Mouse (Mus musculus) heart, embryonic 16.5 days (tissue): Measurements from ENCODE around the gene Stmn3. TPM values are rescaled to one million over a fixed set of nuclear protein-coding genes. Genes with fewer than 3 reads are reported as not detected.

Experiments
- ATAC-seq: fragments of 200-750 bp; cut with Nextera tagmentation; replicated peaks from 2 replicates; pipeline ENCODE4 v1.8.0; 2017; ENCODE audit warnings: moderate number of reproducible peaks; ENCODE audit not compliant: insufficient read depth, low FRiP score; ENCODE audit errors: extremely low read depth
- H3K27ac ChIP-seq: fragments of 300-500 bp; sonication (generic); 2 replicates; pipeline ENCODE4 v1.5.1; 2014; ENCODE audit warnings: mild to moderate bottlenecking, low read length, control low read depth, moderate library complexity
- H3K27me3 ChIP-seq: fragments of 300-500 bp; sonication (generic); 2 replicates; pipeline ENCODE4 v1.6.1; 2014; ENCODE audit warnings: low read length, mixed read lengths; ENCODE audit not compliant: control insufficient read depth, insufficient read depth
- H3K36me3 ChIP-seq: fragments of 300-500 bp; sonication (generic); 2 replicates; pipeline ENCODE4 v1.6.1; 2014; ENCODE audit not compliant: control insufficient read depth, insufficient read depth
- H3K4me1 ChIP-seq: fragments of 300-500 bp; sonication (generic); 2 replicates; pipeline ENCODE4 v1.6.1; 2014; ENCODE audit warnings: low read length, mixed read lengths; ENCODE audit not compliant: control insufficient read depth, insufficient read depth
- H3K4me2 ChIP-seq: fragments of 300-500 bp; sonication (generic); 2 replicates; pipeline ENCODE4 v1.6.1; 2014; ENCODE audit warnings: low read depth, mild to moderate bottlenecking, control low read depth, low read length
- H3K4me3 ChIP-seq: fragments of 300-500 bp; sonication (generic); 2 replicates; pipeline ENCODE4 v1.5.1; 2014; ENCODE audit warnings: mild to moderate bottlenecking, control low read depth, low read length
- H3K9ac ChIP-seq: fragments of 300-500 bp; sonication (generic); 2 replicates; pipeline ENCODE4 v1.6.1; 2014; ENCODE audit warnings: low read length, control low read depth
- H3K9me3 ChIP-seq: fragments of 300-500 bp; sonication (generic); replicated peaks from 2 replicates; pipeline ENCODE4 v1.6.1; 2016; ENCODE audit warnings: low read length; ENCODE audit not compliant: control insufficient read depth
- WGBS: fragments of 180-500 bp; shearing (Covaris S2); extraction: QIAGEN DNeasy Blood & Tissue Kit; methylation state at CpG from one replicate; pipeline ENCODE4 v1.1.7; 2014; 5-methylcytosine and 5-hydroxymethylcytosine counted together
- polyA plus RNA-seq: library from polyadenylated mRNA; unstranded; fragments of >200 nt; fragmentation: Nextera tagmentation; extraction: Ambion mirVana; gene quantifications from 2 replicates; pipeline ENCODE4 v1.2.1, GENCODE M21; 2015

Gene Stmn3
- polyA plus RNA-seq = 1.4 and 1.9 TPM in 2 replicates

GRCm38 (mm10) chr2:181314080-181314810, at the start of gene Stmn3:
Gene Stmn3 (minus strand): TSS chr2:181314500.
- H3K36me3 ChIP-seq = no peaks in the 10 kb centered on the region
- H3K27me3 ChIP-seq = peaks cover 47% of the 10 kb centered on the region
- H3K9ac ChIP-seq = no peak within 1 kb of the TSS
- no peak within 1 kb of the TSS for H3K27ac ChIP-seq
- peak; percentile 77 for ATAC-seq
- 3% methylated on average over 23 of the region's 23 CpGs for WGBS
- H3K4me3 ChIP-seq = peak within 1 kb of the TSS; percentile 17
- no peaks in the 10 kb centered on the region for H3K9me3 ChIP-seq
- H3K4me2 ChIP-seq = peak within 1 kb of the TSS; percentile 44
- H3K4me1 ChIP-seq = 0 out of 2 replicates have a peak, but pooled peaks cover 6% of the 10 kb centered on the region

- Histone ChIP-seq H3K4me3 (peak overlapping the region; percentile 95), H3K9ac (peak overlapping the region; percentile 98), H3K27me3 (no peaks in the 10 kb centered on the region), H3K9me3 (no peaks in the 10 kb centered on the region), H3K27ac (no peak overlapping the region), H3K36me3 (peaks cover 31% of the 10 kb centered on the region), H3K4me1 (peaks cover 33% of the 10 kb centered on the region), H3K4me2 (peak overlapping the region; percentile 98)
- 89% methylated on average over 3 of the region's 3 CpGs for WGBS
- no peak for ATAC-seq
These were observed 49.6 kb upstream of the Stmn3 start for GRCm38 (mm10) chr2:181363946-181364345.

GRCm38 (mm10) chr2:181356780-181357179, 42.5 kb upstream of the Stmn3 start:
- no peaks in the 10 kb centered on the region for H3K27me3 ChIP-seq
- H3K27ac ChIP-seq = no peak overlapping the region
- ATAC-seq = no peak
- no peak overlapping the region for H3K4me3 ChIP-seq
- H3K4me1 ChIP-seq = no peaks in the 10 kb centered on the region
- 71% methylated on average over 3 of the region's 3 CpGs for WGBS
- no peak overlapping the region for H3K4me2 ChIP-seq
- H3K9me3 ChIP-seq = no peaks in the 10 kb centered on the region
- H3K36me3 ChIP-seq = peaks cover 45% of the 10 kb centered on the region
- H3K9ac ChIP-seq = no peak overlapping the region

GRCm38 (mm10) chr2:181342766-181343165, 28.5 kb upstream of the Stmn3 start:
- WGBS = 42% methylated on average over 6 of the region's 6 CpGs
- peaks cover 13% of the 10 kb centered on the region for H3K4me1 ChIP-seq
- no peak overlapping the region for H3K4me3 ChIP-seq
- peaks cover 30% of the 10 kb centered on the region for H3K36me3 ChIP-seq
- 0 out of 2 replicates have a peak overlapping the region, but pooled peaks have one; percentile 17 for H3K4me2 ChIP-seq
- no peaks in the 10 kb centered on the region for H3K27me3 ChIP-seq
- no peaks in the 10 kb centered on the region for H3K9me3 ChIP-seq
- H3K9ac ChIP-seq = no peak overlapping the region
- peak; percentile 89 for ATAC-seq
- peak overlapping the region; percentile 53 for H3K27ac ChIP-seq

GRCm38 (mm10) chr2:181340426-181340825, 26.1 kb upstream of the Stmn3 start:
- no peaks in the 10 kb centered on the region for H3K27me3 ChIP-seq
- no peak overlapping the region for H3K9ac ChIP-seq
- no peak overlapping the region for H3K4me2 ChIP-seq
- H3K4me3 ChIP-seq = no peak overlapping the region
- peaks cover 26% of the 10 kb centered on the region for H3K36me3 ChIP-seq
- WGBS = 88% methylated on average over 4 of the region's 4 CpGs
- H3K9me3 ChIP-seq = no peaks in the 10 kb centered on the region
- H3K4me1 ChIP-seq = peaks cover 13% of the 10 kb centered on the region
- no peak overlapping the region for H3K27ac ChIP-seq
- no peak for ATAC-seq

GRCm38 (mm10) chr2:181334023-181334422, 19.7 kb upstream of the Stmn3 start:
- H3K27me3 ChIP-seq = no peaks in the 10 kb centered on the region
- no peaks in the 10 kb centered on the region for H3K4me1 ChIP-seq
- no peak overlapping the region for H3K4me3 ChIP-seq
- H3K36me3 ChIP-seq = peaks cover 26% of the 10 kb centered on the region
- WGBS = 60% methylated on average over 3 of the region's 3 CpGs
- H3K9me3 ChIP-seq = no peaks in the 10 kb centered on the region
- H3K27ac ChIP-seq = no peak overlapping the region
- no peak overlapping the region for H3K9ac ChIP-seq
- no peak overlapping the region for H3K4me2 ChIP-seq
- ATAC-seq = 0 out of 2 replicates have a peak, but pooled peaks have one; percentile 52

- Histone ChIP-seq H3K27ac (no peak overlapping the region), H3K4me1 (no peaks in the 10 kb centered on the region), H3K9me3 (no peaks in the 10 kb centered on the region), H3K36me3 (peaks cover 23% of the 10 kb centered on the region), H3K9ac (no peak overlapping the region), H3K4me3 (no peak overlapping the region), H3K27me3 (no peaks in the 10 kb centered on the region), H3K4me2 (no peak overlapping the region)
- ATAC-seq = no peak
These were observed 18.2 kb upstream of the Stmn3 start for GRCm38 (mm10) chr2:181332542-181332941.

GRCm38 (mm10) chr2:181326098-181326497, 11.8 kb upstream of the Stmn3 start:
- Histone ChIP-seq H3K27me3 (no peaks in the 10 kb centered on the region), H3K4me1 (no peaks in the 10 kb centered on the region), H3K9ac (no peak overlapping the region), H3K27ac (no peak overlapping the region), H3K36me3 (peaks cover 37% of the 10 kb centered on the region), H3K4me2 (no peak overlapping the region), H3K9me3 (no peaks in the 10 kb centered on the region), H3K4me3 (no peak overlapping the region)
- 95% methylated on average over 2 of the region's 2 CpGs for WGBS
- ATAC-seq = no peak

GRCm38 (mm10) chr2:181322136-181322535, 7.8 kb upstream of the Stmn3 start:
- Histone ChIP-seq H3K4me2 (no peak overlapping the region), H3K4me1 (peaks cover 11% of the 10 kb centered on the region), H3K36me3 (peaks cover 28% of the 10 kb centered on the region), H3K9ac (no peak overlapping the region), H3K9me3 (no peaks in the 10 kb centered on the region), H3K27me3 (no peaks in the 10 kb centered on the region), H3K4me3 (no peak overlapping the region), H3K27ac (no peak overlapping the region)
- no peak for ATAC-seq
- 82% methylated on average over 5 of the region's 5 CpGs for WGBS
